ENCODE assay signal across 8 mouse cellular contexts in the genomic region with DNA sequence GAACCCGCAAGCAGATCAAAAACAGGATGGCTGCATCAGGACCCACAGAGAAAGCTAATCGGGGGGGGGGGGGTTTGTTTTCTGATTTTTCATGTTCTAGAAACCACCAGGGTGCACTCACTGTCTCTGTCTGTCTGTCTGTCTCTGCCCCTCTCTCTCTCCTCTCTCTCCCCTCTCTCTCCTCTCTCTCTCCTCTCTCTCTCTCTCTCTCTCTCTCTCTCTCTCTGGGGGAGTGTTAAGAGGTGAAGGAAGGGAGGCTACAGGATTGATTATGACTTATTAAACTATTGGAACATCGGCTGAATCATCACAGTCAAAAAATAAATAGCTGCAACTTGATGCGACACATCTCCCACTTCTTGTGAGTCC. TPM values are rescaled to one million over a fixed set of nuclear protein-coding genes. Genes with fewer than 3 reads are reported as not detected.
DNase-seq lines count a peak whose midpoint lies in the region; ATAC-seq and TF ChIP-seq lines count a peak whose summit lies in the region.

No protein-coding gene starts in this region.

- TF ChIP-seq POLR2A in cortical plate, adult 2 months (IDR thresholded peaks at IDR 0.05; ENCODE audit: extremely low read depth, insufficient read depth, low read length), result no peak

- no peaks in the 10 kb centered on the region; the same call in 1 of the 2 replicates for H3K4me1 ChIP-seq in heart, postnatal 0 days (ENCODE audit: control insufficient read depth, insufficient read depth)
- no peaks in the 10 kb centered on the region for H3K4me1 ChIP-seq in cortical plate, adult 2 months (ENCODE audit: control insufficient read depth, insufficient read depth, low read length)
- H3K4me1 ChIP-seq in hindbrain, embryonic 16.5 days (ENCODE audit: control insufficient read depth, insufficient read depth, low read depth, low read length), result peaks cover 24% of the 10 kb centered on the region
- H3K4me1 ChIP-seq in midbrain, embryonic 14.5 days (ENCODE audit: control insufficient read depth, insufficient read depth, low read length), result peaks cover 18% of the 10 kb centered on the region

- no peak for DNase-seq in heart, postnatal 0 days (ENCODE audit: low spot score)
- no peak for DNase-seq in heart, adult 11 months
- no peak for DNase-seq in midbrain, embryonic 14.5 days
- DNase-seq in cerebellum, adult 11 months, result no peak
- no peak for DNase-seq in cerebellum, adult 18-20 months
- DNase-seq in frontal cortex, postnatal 36 days (ENCODE audit: low spot score in 2 of 2), result no peak

- no peak for TF ChIP-seq EP300 in heart, postnatal 0 days (IDR thresholded peaks at IDR 0.05; ENCODE audit: low read depth)

- no peak overlapping the region for H3K9ac ChIP-seq in heart, postnatal 0 days (replicated peaks; ENCODE audit: low read depth, low read length)
- H3K9ac ChIP-seq in hindbrain, embryonic 16.5 days (ENCODE audit: low read depth, low read length), result peak overlapping the region; percentile 82; the same call in 1 of the 2 replicates
- peak overlapping the region; percentile 52; the same call in 1 of the 2 replicates for H3K9ac ChIP-seq in midbrain, embryonic 14.5 days (replicated peaks; ENCODE audit: low read length)

- 35% methylated on average over 4 of the region's 4 CpGs for WGBS in heart, postnatal 0 days
- WGBS in hindbrain, embryonic 16.5 days, result 21% methylated on average over 4 of the region's 4 CpGs
- WGBS in midbrain, embryonic 14.5 days, result 34% methylated on average over 4 of the region's 4 CpGs

- H3K27me3 ChIP-seq in heart, postnatal 0 days (ENCODE audit: control insufficient read depth, insufficient read depth, low read length), result peaks cover 39% of the 10 kb centered on the region
- 0 out of 2 replicates have a peak, but pooled peaks cover 2% of the 10 kb centered on the region for H3K27me3 ChIP-seq in hindbrain, embryonic 16.5 days (replicated peaks; ENCODE audit: control insufficient read depth, insufficient read depth, low read length)
- peaks cover 18% of the 10 kb centered on the region; the same call in 1 of the 2 replicates for H3K27me3 ChIP-seq in midbrain, embryonic 14.5 days (ENCODE audit: control insufficient read depth, insufficient read depth, low read length)

- no peaks in the 10 kb centered on the region for H3K36me3 ChIP-seq in heart, postnatal 0 days (replicated peaks; ENCODE audit: control insufficient read depth, insufficient read depth, low read length)
- no peaks in the 10 kb centered on the region for H3K36me3 ChIP-seq in hindbrain, embryonic 16.5 days (ENCODE audit: control insufficient read depth, insufficient read depth, low read length)
- H3K36me3 ChIP-seq in midbrain, embryonic 14.5 days (ENCODE audit: control insufficient read depth, insufficient read depth, low read length), result no peaks in the 10 kb centered on the region

- no peak for TF ChIP-seq CTCF in heart, postnatal 0 days (IDR thresholded peaks at IDR 0.05; ENCODE audit: low read depth)
- no peak for TF ChIP-seq CTCF in cortical plate, adult 2 months (IDR thresholded peaks at IDR 0.05; ENCODE audit: extremely low read depth, insufficient read depth, low read length)

- H3K27ac ChIP-seq in heart, postnatal 0 days (ENCODE audit: low read depth), result no peak overlapping the region
- H3K27ac ChIP-seq in cortical plate, adult 2 months (ENCODE audit: insufficient read depth, low read length), result no peak overlapping the region
- H3K27ac ChIP-seq in hindbrain, embryonic 16.5 days (ENCODE audit: low read depth, low read length), result no peak overlapping the region
- H3K27ac ChIP-seq in midbrain, embryonic 14.5 days (replicated peaks; ENCODE audit: low read depth, low read length), result no peak overlapping the region

- no peak for ATAC-seq in heart, postnatal 0 days (ENCODE audit: insufficient read depth, low read depth)
- no peak for ATAC-seq in hindbrain, embryonic 16.5 days
- ATAC-seq in midbrain, embryonic 14.5 days (ENCODE audit: low FRiP score, low TSS enrichment), result no peak

- no peaks in the 10 kb centered on the region for H3K9me3 ChIP-seq in heart, postnatal 0 days (replicated peaks; ENCODE audit: control insufficient read depth, low read length)
- no peaks in the 10 kb centered on the region for H3K9me3 ChIP-seq in hindbrain, embryonic 16.5 days (ENCODE audit: control insufficient read depth, low read length)
- no peaks in the 10 kb centered on the region for H3K9me3 ChIP-seq in midbrain, embryonic 14.5 days (ENCODE audit: control insufficient read depth, low read length)

- peak overlapping the region; percentile 63 for H3K4me2 ChIP-seq in heart, postnatal 0 days (ENCODE audit: low read depth, low read length)
- H3K4me2 ChIP-seq in hindbrain, embryonic 16.5 days (ENCODE audit: low read length), result peak overlapping the region; percentile 98
- H3K4me2 ChIP-seq in midbrain, embryonic 14.5 days (ENCODE audit: low read length), result peak overlapping the region; percentile 97

- H3K4me3 ChIP-seq in heart, postnatal 0 days (ENCODE audit: low read depth, low read length), result peak overlapping the region; percentile 43
- peak overlapping the region; percentile 97; the same call in 1 of the 2 replicates for H3K4me3 ChIP-seq in cortical plate, adult 2 months (ENCODE audit: insufficient read depth, low read length)
- peak overlapping the region; percentile 70 for H3K4me3 ChIP-seq in hindbrain, embryonic 16.5 days (ENCODE audit: low read length)
- peak overlapping the region; percentile 44 for H3K4me3 ChIP-seq in midbrain, embryonic 14.5 days (replicated peaks; ENCODE audit: low read depth, low read length)

RNA-seq across cellular contexts. Expression of gene Sstr2, which starts 0.9 kb away (rescaled TPM):
- not detected in 2 replicates for total RNA-seq in heart, postnatal 0 days (2014; rRNA removed; ENCODE audit: low replicate concordance)
- 0.12 TPM in 1 of 2 replicates, not detected in the other for polyA plus RNA-seq in heart, postnatal 0 days (2015; fragmentation: Nextera tagmentation; extraction: Ambion mirVana)
- 27.3 and 31.9 TPM in 2 replicates for polyA plus RNA-seq in cortical plate, adult 2 months (2012; rRNA removed)
- 32.3 and 32.5 TPM in 2 replicates for polyA plus RNA-seq in hindbrain, embryonic 16.5 days (2015; fragmentation: Nextera tagmentation; extraction: Ambion mirVana)
- 18.0 and 23.3 TPM in 2 replicates for polyA plus RNA-seq in midbrain, embryonic 14.5 days (2014; fragmentation: Nextera tagmentation; extraction: Ambion mirVana)

RNA-seq across cellular contexts. Expression of gene Cog1, which starts 30.7 kb away (rescaled TPM):
- 26.5 and 30.3 TPM in 2 replicates for total RNA-seq in heart, postnatal 0 days (2014; rRNA removed; ENCODE audit: low replicate concordance)
- 10.7 and 12.3 TPM in 2 replicates for polyA plus RNA-seq in heart, postnatal 0 days (2015; fragmentation: Nextera tagmentation; extraction: Ambion mirVana)
- polyA plus RNA-seq in cortical plate, adult 2 months (2012; rRNA removed), result 69.9 and 70.6 TPM in 2 replicates
- polyA plus RNA-seq in hindbrain, embryonic 16.5 days (2015; fragmentation: Nextera tagmentation; extraction: Ambion mirVana), result 35.3 and 38.5 TPM in 2 replicates
- polyA plus RNA-seq in midbrain, embryonic 14.5 days (2014; fragmentation: Nextera tagmentation; extraction: Ambion mirVana), result 35.2 and 40.1 TPM in 2 replicates

RNA-seq across cellular contexts. Expression of gene Slc39a11, which starts 31.6 kb away (rescaled TPM):
- 16.3 and 19.1 TPM in 2 replicates for total RNA-seq in heart, postnatal 0 days (2014; rRNA removed; ENCODE audit: low replicate concordance)
- 6.9 and 8.6 TPM in 2 replicates for polyA plus RNA-seq in heart, postnatal 0 days (2015; fragmentation: Nextera tagmentation; extraction: Ambion mirVana)
- 11.4 and 12.7 TPM in 2 replicates for polyA plus RNA-seq in cortical plate, adult 2 months (2012; rRNA removed)
- polyA plus RNA-seq in hindbrain, embryonic 16.5 days (2015; fragmentation: Nextera tagmentation; extraction: Ambion mirVana), result 37.1 and 40.1 TPM in 2 replicates
- polyA plus RNA-seq in midbrain, embryonic 14.5 days (2014; fragmentation: Nextera tagmentation; extraction: Ambion mirVana), result 28.5 and 31.1 TPM in 2 replicates

Comparison
In these comparisons a context has a peak if more than half of its experiments do, and no peak if none do; other contexts are left out.
1. H3K4me3 ChIP-seq: peak in every context shown above with its lines; median percentile 97 in cortical plate, adult 2 months; 70 in hindbrain, embryonic 16.5 days; 44 in midbrain, embryonic 14.5 days; 43 in heart, postnatal 0 days.
2. RNA of gene Sstr2, which starts 0.9 kb away (polyA plus RNA-seq): 32.3 to 32.5 TPM in hindbrain, embryonic 16.5 days, 27.3 to 31.9 TPM in cortical plate, adult 2 months and 18.0 to 23.3 TPM in midbrain, embryonic 14.5 days; 0.12 TPM in heart, postnatal 0 days; every median in the first group is over 10 times any median in the second.
3. Peak in every context shown above with its lines, with median percentiles within 50 percentile points of each other: H3K4me2 ChIP-seq.